Mouse (Mus musculus): ENCODE measurements around the gene Snap29. TPM values are rescaled to one million over a fixed set of nuclear protein-coding genes. Genes with fewer than 3 reads are reported as not detected.

Snap29 gene
- polyA plus RNA-seq, 1 experiment from 2014 or later, result 13.0 TPM

GRCm38 (mm10) chr16:17423021-17423420 lies 17.2 kb downstream of the Snap29 start:
- Histone ChIP-seq H3K4me2 (no peak overlapping the region), H3K4me1 (replicated peaks) (no peaks in the 10 kb centered on the region), H3K36me3 (peaks cover 55% of the 10 kb centered on the region), H3K4me3 (replicated peaks) (no peak overlapping the region), H3K27me3 (no peaks in the 10 kb centered on the region), H3K27ac (no peak overlapping the region), H3K9me3 (no peaks in the 10 kb centered on the region), H3K9ac (replicated peaks) (no peak overlapping the region)
- no peak for ATAC-seq (ENCODE audit: insufficient number of reproducible peaks, insufficient read depth, low FRiP score, low TSS enrichment, low read depth)
- WGBS, result 82% methylated on average over 3 of the region's 3 CpGs

GRCm38 (mm10) chr16:17432576-17432975 lies 26.8 kb downstream of the Snap29 start:
- ATAC-seq (ENCODE audit: insufficient number of reproducible peaks, insufficient read depth, low FRiP score, low TSS enrichment, low read depth), result no peak
- 84% methylated on average over 2 of the region's 2 CpGs for WGBS
- H3K36me3 ChIP-seq, result peaks cover 23% of the 10 kb centered on the region
- no peaks in the 10 kb centered on the region for H3K27me3 ChIP-seq
- H3K9me3 ChIP-seq, result no peaks in the 10 kb centered on the region
- H3K9ac ChIP-seq (replicated peaks), result no peak overlapping the region
- H3K4me3 ChIP-seq (replicated peaks), result no peak overlapping the region
- no peak overlapping the region for H3K27ac ChIP-seq
- H3K4me2 ChIP-seq, result no peak overlapping the region
- no peaks in the 10 kb centered on the region for H3K4me1 ChIP-seq (replicated peaks)

DNA sequence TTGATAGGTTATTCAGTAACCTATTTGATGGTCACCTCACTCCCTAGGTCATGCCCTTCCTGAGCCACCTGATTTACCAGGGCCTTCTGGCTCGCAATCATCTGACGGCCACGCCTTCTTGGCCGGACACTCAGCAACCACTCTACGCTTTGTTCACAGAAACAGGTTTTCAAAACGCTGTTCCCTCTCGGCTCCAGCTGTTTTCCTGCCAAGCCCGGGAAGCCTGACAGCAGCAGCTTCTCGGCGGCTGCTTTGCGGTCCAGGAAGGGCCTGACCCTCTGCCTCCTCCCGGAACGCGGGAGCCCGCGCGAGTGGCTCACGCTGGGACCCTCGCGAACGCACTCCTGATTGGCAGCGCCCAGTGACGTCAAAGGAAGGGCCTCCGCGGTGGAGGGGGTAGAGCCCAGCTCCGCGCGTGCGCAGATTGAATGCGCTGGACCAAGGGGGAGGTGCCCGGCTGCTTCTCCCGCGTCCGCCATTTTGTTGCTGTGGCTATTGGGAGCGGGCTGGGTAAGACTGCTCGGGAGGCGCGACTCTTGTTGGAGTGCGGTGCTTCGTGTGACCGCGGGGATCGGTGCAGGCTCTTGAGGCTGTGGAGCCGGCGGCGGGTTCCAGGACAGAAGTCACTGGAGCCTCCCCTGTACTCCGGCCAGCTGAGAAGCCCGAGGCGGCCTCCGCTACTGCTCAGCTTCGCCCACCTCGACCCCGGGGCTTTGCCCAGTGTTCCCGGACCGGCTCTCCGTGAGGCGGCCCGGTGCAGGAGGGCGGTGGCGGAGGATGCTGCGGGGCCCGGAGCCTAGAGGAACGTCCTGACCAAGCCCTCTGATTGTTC lies 46.0 kb downstream of the Snap29 start, which contains the start of gene Crkl:
Gene Crkl, plus strand, starts transcription at position 447 of the 832 bp plus-strand sequence.
- H3K27me3 ChIP-seq, result no peaks in the 10 kb centered on the region
- ATAC-seq (ENCODE audit: insufficient number of reproducible peaks, insufficient read depth, low FRiP score, low TSS enrichment, low read depth), result peak; percentile 96
- no peaks in the 10 kb centered on the region for H3K9me3 ChIP-seq
- H3K4me1 ChIP-seq (replicated peaks), result peaks cover 11% of the 10 kb centered on the region
- WGBS, result under 1% methylated on average over 63 of the region's 63 CpGs
- H3K36me3 ChIP-seq, result peaks cover 19% of the 10 kb centered on the region
- peak within 1 kb of the TSS; percentile 91 for H3K4me2 ChIP-seq
- peak within 1 kb of the TSS; percentile 95 for H3K4me3 ChIP-seq (replicated peaks)
- H3K9ac ChIP-seq (replicated peaks), result peak within 1 kb of the TSS; percentile 94
- H3K27ac ChIP-seq, result peak within 1 kb of the TSS; percentile 96

- Histone ChIP-seq H3K27ac (peak overlapping the region; percentile 96), H3K9ac (replicated peaks) (peak overlapping the region; percentile 94), H3K4me2 (peak overlapping the region; percentile 91), H3K4me3 (replicated peaks) (peak overlapping the region; percentile 95), H3K4me1 (replicated peaks) (peaks cover 17% of the 10 kb centered on the region), H3K27me3 (no peaks in the 10 kb centered on the region), H3K9me3 (no peaks in the 10 kb centered on the region), H3K36me3 (peaks cover 25% of the 10 kb centered on the region)
- 0 out of 2 replicates have a peak, but pooled peaks have one; percentile 35 for ATAC-seq (ENCODE audit: insufficient number of reproducible peaks, insufficient read depth, low FRiP score, low TSS enrichment, low read depth)
- WGBS, result under 1% methylated on average over 24 of the region's 24 CpGs
Observed at GRCm38 (mm10) chr16:17452373-17452715, 46.6 kb downstream of the Snap29 start.

- ATAC-seq (ENCODE audit: insufficient number of reproducible peaks, insufficient read depth, low FRiP score, low TSS enrichment, low read depth), result no peak
- H3K27me3 ChIP-seq, result no peaks in the 10 kb centered on the region
- WGBS, result 100% methylated on average over 1 of the region's 1 CpGs
- no peak overlapping the region for H3K9ac ChIP-seq (replicated peaks)
- no peak overlapping the region for H3K27ac ChIP-seq
- peaks cover 19% of the 10 kb centered on the region for H3K4me1 ChIP-seq (replicated peaks)
- H3K4me2 ChIP-seq, result no peak overlapping the region
- H3K36me3 ChIP-seq, result peaks cover 67% of the 10 kb centered on the region
- no peak overlapping the region for H3K4me3 ChIP-seq (replicated peaks)
- no peaks in the 10 kb centered on the region for H3K9me3 ChIP-seq
Observed at GRCm38 (mm10) chr16:17456901-17457300, 51.1 kb downstream of the Snap29 start.

DNA sequence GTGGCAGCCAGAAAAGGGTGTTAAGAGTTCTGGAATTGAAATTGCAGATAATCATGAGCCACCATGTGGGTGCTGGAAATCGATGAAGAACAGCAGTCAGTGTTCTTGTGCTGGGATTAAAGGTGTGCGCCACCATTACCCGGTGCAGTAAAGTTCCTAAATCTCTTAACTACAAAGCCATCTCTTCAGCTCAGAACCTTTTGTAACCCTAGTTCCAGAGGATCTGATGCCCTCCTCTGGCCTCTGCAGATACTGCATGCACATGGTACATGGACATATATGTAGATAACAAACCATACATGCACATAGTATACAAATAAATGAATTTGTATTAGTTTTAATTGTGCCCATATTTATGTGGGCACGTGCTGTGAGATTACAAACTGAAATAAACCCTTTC lies 54.5 kb downstream of the Snap29 start:
- H3K27me3 ChIP-seq, result no peaks in the 10 kb centered on the region
- no peak overlapping the region for H3K27ac ChIP-seq
- H3K36me3 ChIP-seq, result peaks cover 78% of the 10 kb centered on the region
- no peak overlapping the region for H3K4me3 ChIP-seq (replicated peaks)
- H3K4me1 ChIP-seq (replicated peaks), result peaks cover 17% of the 10 kb centered on the region; the same call in 1 of the 2 replicates
- H3K9me3 ChIP-seq, result no peaks in the 10 kb centered on the region
- no peak overlapping the region for H3K9ac ChIP-seq (replicated peaks)
- ATAC-seq (ENCODE audit: insufficient number of reproducible peaks, insufficient read depth, low FRiP score, low TSS enrichment, low read depth), result no peak
- 90% methylated on average over 4 of the region's 4 CpGs for WGBS
- no peak overlapping the region for H3K4me2 ChIP-seq

DNA sequence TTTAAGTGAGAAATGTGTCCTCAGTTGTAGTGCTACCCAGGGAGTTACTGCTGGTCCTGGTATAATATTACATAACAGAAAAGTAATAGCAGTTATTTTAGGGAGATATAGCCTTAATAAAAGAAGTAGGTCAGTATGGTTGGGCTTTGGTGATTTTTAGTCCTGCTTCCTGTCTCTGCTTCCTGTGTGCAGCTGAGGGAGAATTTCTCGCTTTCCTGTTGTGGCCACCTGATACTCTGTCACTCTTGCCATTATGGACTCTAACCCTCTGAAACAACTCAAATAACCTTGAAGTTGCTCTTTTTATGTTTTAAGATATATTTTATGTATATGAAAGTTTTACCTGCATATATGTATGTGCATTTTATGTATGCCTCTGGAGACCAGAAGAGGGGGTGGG lies 55.8 kb downstream of the Snap29 start:
- H3K4me1 ChIP-seq (replicated peaks), result 0 out of 2 replicates have a peak, but pooled peaks cover 13% of the 10 kb centered on the region
- no peak overlapping the region for H3K9ac ChIP-seq (replicated peaks)
- ATAC-seq (ENCODE audit: insufficient number of reproducible peaks, insufficient read depth, low FRiP score, low TSS enrichment, low read depth), result no peak
- H3K4me3 ChIP-seq (replicated peaks), result no peak overlapping the region
- no peaks in the 10 kb centered on the region for H3K9me3 ChIP-seq
- H3K27me3 ChIP-seq, result no peaks in the 10 kb centered on the region
- peaks cover 66% of the 10 kb centered on the region for H3K36me3 ChIP-seq
- 93% methylated on average over 1 of the region's 1 CpGs for WGBS
- no peak overlapping the region for H3K27ac ChIP-seq
- no peak overlapping the region for H3K4me2 ChIP-seq

GRCm38 (mm10) chr16:17463184-17463583 lies 57.4 kb downstream of the Snap29 start:
- no peak overlapping the region for H3K27ac ChIP-seq
- no peaks in the 10 kb centered on the region for H3K27me3 ChIP-seq
- 0 out of 2 replicates have a peak, but pooled peaks cover 7% of the 10 kb centered on the region for H3K4me1 ChIP-seq (replicated peaks)
- no peak overlapping the region for H3K4me2 ChIP-seq
- ATAC-seq (ENCODE audit: insufficient number of reproducible peaks, insufficient read depth, low FRiP score, low TSS enrichment, low read depth), result no peak
- WGBS, result 86% methylated on average over 2 of the region's 2 CpGs
- no peak overlapping the region for H3K9ac ChIP-seq (replicated peaks)
- no peaks in the 10 kb centered on the region for H3K9me3 ChIP-seq
- no peak overlapping the region for H3K4me3 ChIP-seq (replicated peaks)
- H3K36me3 ChIP-seq, result peaks cover 57% of the 10 kb centered on the region

- Histone ChIP-seq H3K4me1 (replicated peaks) (0 out of 2 replicates have a peak, but pooled peaks cover 5% of the 10 kb centered on the region), H3K9me3 (no peaks in the 10 kb centered on the region), H3K27me3 (no peaks in the 10 kb centered on the region), H3K27ac (no peak overlapping the region), H3K9ac (replicated peaks) (no peak overlapping the region), H3K4me3 (replicated peaks) (no peak overlapping the region), H3K36me3 (peaks cover 54% of the 10 kb centered on the region), H3K4me2 (no peak overlapping the region)
- 80% methylated on average over 4 of the region's 4 CpGs for WGBS
- no peak for ATAC-seq (ENCODE audit: insufficient number of reproducible peaks, insufficient read depth, low FRiP score, low TSS enrichment, low read depth)
Observed at GRCm38 (mm10) chr16:17466875-17467663, 61.3 kb downstream of the Snap29 start.

DNA sequence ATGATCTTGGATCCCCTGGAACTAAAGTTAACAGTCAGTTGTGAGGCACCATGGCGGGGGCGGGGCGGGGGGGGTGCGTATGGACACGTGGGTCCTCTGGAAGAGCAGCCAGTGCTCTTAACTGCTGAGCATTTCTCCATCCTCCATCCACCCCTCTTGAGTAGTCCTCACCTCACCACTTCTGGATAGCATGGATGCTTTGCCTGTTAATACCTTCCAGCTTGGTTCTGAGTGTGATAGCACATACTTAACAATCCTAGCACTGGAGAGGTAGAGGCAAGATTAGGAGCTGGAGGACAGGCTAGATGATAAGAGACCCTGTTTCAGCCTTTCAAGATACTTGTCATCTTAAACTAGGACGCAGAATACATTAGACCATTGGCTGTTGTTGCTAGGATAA lies 66.7 kb downstream of the Snap29 start:
- Histone ChIP-seq H3K9ac (replicated peaks) (no peak overlapping the region), H3K4me1 (replicated peaks) (no peaks in the 10 kb centered on the region), H3K36me3 (peaks cover 67% of the 10 kb centered on the region), H3K9me3 (no peaks in the 10 kb centered on the region), H3K27ac (no peak overlapping the region), H3K4me2 (no peak overlapping the region), H3K4me3 (replicated peaks) (no peak overlapping the region), H3K27me3 (no peaks in the 10 kb centered on the region)
- WGBS, result 89% methylated on average over 6 of the region's 6 CpGs
- ATAC-seq (ENCODE audit: insufficient number of reproducible peaks, insufficient read depth, low FRiP score, low TSS enrichment, low read depth), result no peak

GRCm38 (mm10) chr16:17474091-17474490 lies 68.3 kb downstream of the Snap29 start:
- H3K4me1 ChIP-seq (replicated peaks), result no peaks in the 10 kb centered on the region
- no peak for ATAC-seq (ENCODE audit: insufficient number of reproducible peaks, insufficient read depth, low FRiP score, low TSS enrichment, low read depth)
- 0 out of 2 replicates have a peak overlapping the region, but pooled peaks have one; percentile 18 for H3K9ac ChIP-seq (replicated peaks)
- no peaks in the 10 kb centered on the region for H3K9me3 ChIP-seq
- H3K4me2 ChIP-seq, result no peak overlapping the region
- H3K27me3 ChIP-seq, result no peaks in the 10 kb centered on the region
- peaks cover 77% of the 10 kb centered on the region for H3K36me3 ChIP-seq
- H3K4me3 ChIP-seq (replicated peaks), result no peak overlapping the region
- no peak overlapping the region for H3K27ac ChIP-seq

Data from limb, embryonic 12.5 days (tissue).